Mouse (Mus musculus) CH12.LX (cell line): ENCODE data around the gene Upp2.

Experiments
- JUND ChIP-seq: conservative IDR thresholded peaks from 2 replicates; pipeline ENCODE4 v1.6.1; 2011; ENCODE audit warnings: low read depth, low read length, improper control_type of control experiment
- KAT2A ChIP-seq: IDR thresholded peaks from 2 replicates; pipeline ENCODE4 v1.6.1; 2012; ENCODE audit warnings: low read length, improper control_type of control experiment, inconsistent platforms; ENCODE audit not compliant: insufficient replicate concordance
- MAZ ChIP-seq: IDR thresholded peaks from 2 replicates; pipeline ENCODE4 v1.6.1; 2012; ENCODE audit warnings: low read depth, mild to moderate bottlenecking, inconsistent platforms, low read length, improper control_type of control experiment, moderate library complexity
- RCOR1 ChIP-seq: conservative IDR thresholded peaks from 2 replicates; pipeline ENCODE4 v1.6.1; 2012; ENCODE audit warnings: low read depth, mild to moderate bottlenecking, inconsistent platforms, low read length, improper control_type of control experiment
- TBP ChIP-seq: conservative IDR thresholded peaks from 2 replicates; pipeline ENCODE4 v1.6.1; 2011; ENCODE audit warnings: low read depth, low read length, improper control_type of control experiment

DNA sequence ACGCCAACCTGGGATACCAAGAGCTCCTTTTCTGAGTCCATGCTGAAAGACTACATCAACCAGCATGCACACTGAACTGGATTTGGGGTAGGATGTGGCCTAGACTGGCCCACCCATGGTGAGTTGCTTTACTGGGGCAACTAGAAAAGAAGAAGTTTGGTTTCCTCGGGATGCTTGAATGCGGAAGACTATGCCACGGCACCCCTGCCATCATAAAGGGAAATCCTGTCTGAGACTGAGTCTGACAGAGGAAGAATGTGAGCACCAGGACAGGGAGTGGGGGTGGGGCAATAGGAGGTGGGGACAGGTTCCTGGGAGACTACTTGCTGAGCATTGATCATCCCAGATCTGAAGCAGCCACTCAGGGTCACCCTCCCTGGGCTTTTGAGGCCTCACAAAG lies 32.7 kb upstream of the Upp2 start:
- no peak for TF ChIP-seq JUND
- TF ChIP-seq MAZ = no peak
- no peak for TF ChIP-seq RCOR1
- TF ChIP-seq KAT2A = no peak
- no peak for TF ChIP-seq TBP
